Mouse (Mus musculus): ENCODE measurements around the gene Olfr1394.
"Not testable (repeated sequence)": the region's sequence is repeated elsewhere in the genome, so short reads cannot be mapped to it uniquely, and the experiment has no call there.

Gene Olfr1394

GRCm38 (mm10) chr11:49154077-49154476 is at the start of gene Olfr1394:
Gene Olfr1394, plus strand, starts transcription at chr11:49154377.
- DNase-seq, result no peak

GRCm38 (mm10) chr11:49105752-49106151 is 48.4 kb upstream of the Olfr1394 start:
- DNase-seq, result no peak

GRCm38 (mm10) chr11:49107650-49108537 is 46.3 kb upstream of the Olfr1394 start:
- no peak for DNase-seq

GRCm38 (mm10) chr11:49108833-49109232 is 45.3 kb upstream of the Olfr1394 start:
- peak in 1 of 2 experiments; percentile 43 for DNase-seq

GRCm38 (mm10) chr11:49111000-49111399 is 43.2 kb upstream of the Olfr1394 start:
- DNase-seq, result no peak

- DNase-seq, result no peak
Observed at GRCm38 (mm10) chr11:49112624-49113219, 41.5 kb upstream of the Olfr1394 start.

- no peak for DNase-seq
Observed at GRCm38 (mm10) chr11:49114158-49114557, 40.0 kb upstream of the Olfr1394 start.

- DNase-seq, result no peak
Observed at GRCm38 (mm10) chr11:49114774-49115173, 39.4 kb upstream of the Olfr1394 start, which contains the start of gene Olfr1396. Gene Olfr1396, minus strand, starts transcription at chr11:49114874.

GRCm38 (mm10) chr11:49119635-49120034 is 34.5 kb upstream of the Olfr1394 start:
- no peak for DNase-seq

GRCm38 (mm10) chr11:49124169-49124568 is 30.0 kb upstream of the Olfr1394 start:
- DNase-seq, result no peak

- DNase-seq, result no peak
Observed at GRCm38 (mm10) chr11:49141974-49142373, 12.2 kb upstream of the Olfr1394 start, which contains the start of gene Olfr1395. Gene Olfr1395, plus strand, starts transcription at chr11:49142274.

- no peak for DNase-seq
Observed at GRCm38 (mm10) chr11:49156821-49157814, 2.9 kb downstream of the Olfr1394 start.

GRCm38 (mm10) chr11:49168839-49169611 is 14.8 kb downstream of the Olfr1394 start:
- DNase-seq, result no peak

GRCm38 (mm10) chr11:49170576-49170975 is 16.4 kb downstream of the Olfr1394 start:
- DNase-seq, result no peak

- no peak for DNase-seq
Observed at GRCm38 (mm10) chr11:49175345-49175744, 21.2 kb downstream of the Olfr1394 start.

- DNase-seq, result not testable (repeated sequence)
Observed at GRCm38 (mm10) chr11:49176047-49176779, 22.0 kb downstream of the Olfr1394 start.

GRCm38 (mm10) chr11:49183172-49183571 is 29.0 kb downstream of the Olfr1394 start:
- DNase-seq, result no peak

- no peak for DNase-seq
Observed at GRCm38 (mm10) chr11:49186452-49186851, 32.3 kb downstream of the Olfr1394 start.

GRCm38 (mm10) chr11:49186955-49187488 is 32.8 kb downstream of the Olfr1394 start, which contains the start of gene Btnl9:
Gene Btnl9, minus strand, starts transcription at chr11:49187159.
- no peak for DNase-seq

GRCm38 (mm10) chr11:49187701-49188100 is 33.5 kb downstream of the Olfr1394 start:
- DNase-seq, result no peak

GRCm38 (mm10) chr11:49189737-49190136 is 35.6 kb downstream of the Olfr1394 start:
- DNase-seq, result peak in 1 of 2 experiments; percentile 77

All from lung, postnatal 4 days (tissue).